Mouse (Mus musculus) heart, embryonic 16.5 days (tissue): Measurements from ENCODE around the gene Dnah14. TPM values are rescaled to one million over a fixed set of nuclear protein-coding genes. Genes with fewer than 3 reads are reported as not detected.

Source experiments
- ATAC-seq: fragments of 200-750 bp; cut with Nextera tagmentation; replicated peaks from 2 replicates; pipeline ENCODE4 v1.8.0; 2017; ENCODE audit warnings: moderate number of reproducible peaks; ENCODE audit not compliant: insufficient read depth, low FRiP score; ENCODE audit errors: extremely low read depth
- H3K27ac ChIP-seq: fragments of 300-500 bp; sonication (generic); 2 replicates; pipeline ENCODE4 v1.5.1; 2014; ENCODE audit warnings: mild to moderate bottlenecking, low read length, control low read depth, moderate library complexity
- H3K27me3 ChIP-seq: fragments of 300-500 bp; sonication (generic); 2 replicates; pipeline ENCODE4 v1.6.1; 2014; ENCODE audit warnings: low read length, mixed read lengths; ENCODE audit not compliant: control insufficient read depth, insufficient read depth
- H3K36me3 ChIP-seq: fragments of 300-500 bp; sonication (generic); 2 replicates; pipeline ENCODE4 v1.6.1; 2014; ENCODE audit not compliant: control insufficient read depth, insufficient read depth
- H3K4me1 ChIP-seq: fragments of 300-500 bp; sonication (generic); 2 replicates; pipeline ENCODE4 v1.6.1; 2014; ENCODE audit warnings: low read length, mixed read lengths; ENCODE audit not compliant: control insufficient read depth, insufficient read depth
- H3K4me2 ChIP-seq: fragments of 300-500 bp; sonication (generic); 2 replicates; pipeline ENCODE4 v1.6.1; 2014; ENCODE audit warnings: low read depth, mild to moderate bottlenecking, control low read depth, low read length
- H3K4me3 ChIP-seq: fragments of 300-500 bp; sonication (generic); 2 replicates; pipeline ENCODE4 v1.5.1; 2014; ENCODE audit warnings: mild to moderate bottlenecking, control low read depth, low read length
- H3K9ac ChIP-seq: fragments of 300-500 bp; sonication (generic); 2 replicates; pipeline ENCODE4 v1.6.1; 2014; ENCODE audit warnings: low read length, control low read depth
- H3K9me3 ChIP-seq: fragments of 300-500 bp; sonication (generic); replicated peaks from 2 replicates; pipeline ENCODE4 v1.6.1; 2016; ENCODE audit warnings: low read length; ENCODE audit not compliant: control insufficient read depth
- WGBS: fragments of 180-500 bp; shearing (Covaris S2); extraction: QIAGEN DNeasy Blood & Tissue Kit; methylation state at CpG from one replicate; pipeline ENCODE4 v1.1.7; 2014; 5-methylcytosine and 5-hydroxymethylcytosine counted together
- polyA plus RNA-seq: library from polyadenylated mRNA; unstranded; fragments of >200 nt; fragmentation: Nextera tagmentation; extraction: Ambion mirVana; gene quantifications from 2 replicates; pipeline ENCODE4 v1.2.1, GENCODE M21; 2015

Dnah14 gene
- polyA plus RNA-seq, 1 experiment from 2014 or later, result 0.80 TPM

GRCm38 (mm10) chr1:181628276-181628675 lies 51.9 kb downstream of the Dnah14 start:
- Histone ChIP-seq H3K36me3 (no peaks in the 10 kb centered on the region), H3K27ac (no peak overlapping the region), H3K27me3 (no peaks in the 10 kb centered on the region), H3K9ac (no peak overlapping the region), H3K4me1 (no peaks in the 10 kb centered on the region; the same call in 1 of the 2 replicates), H3K4me3 (no peak overlapping the region), H3K4me2 (no peak overlapping the region), H3K9me3 (no peaks in the 10 kb centered on the region)
- WGBS, result 42% methylated on average over 6 of the region's 6 CpGs
- ATAC-seq, result no peak

- Histone ChIP-seq H3K9me3 (no peaks in the 10 kb centered on the region), H3K4me3 (no peak overlapping the region), H3K27ac (no peak overlapping the region), H3K27me3 (no peaks in the 10 kb centered on the region), H3K4me2 (no peak overlapping the region), H3K9ac (no peak overlapping the region), H3K36me3 (no peaks in the 10 kb centered on the region), H3K4me1 (no peaks in the 10 kb centered on the region; the same call in 1 of the 2 replicates)
- ATAC-seq, result no peak
- WGBS, result 83% methylated on average over 4 of the region's 4 CpGs
Observed at GRCm38 (mm10) chr1:181631371-181631770, 55.0 kb downstream of the Dnah14 start.

GRCm38 (mm10) chr1:181637997-181638713 lies 61.8 kb downstream of the Dnah14 start:
- Histone ChIP-seq H3K36me3 (no peaks in the 10 kb centered on the region), H3K27ac (no peak overlapping the region), H3K27me3 (no peaks in the 10 kb centered on the region), H3K4me2 (no peak overlapping the region), H3K9ac (no peak overlapping the region), H3K4me1 (peaks cover 3% of the 10 kb centered on the region), H3K9me3 (no peaks in the 10 kb centered on the region), H3K4me3 (no peak overlapping the region)
- 55% methylated on average over 12 of the region's 12 CpGs for WGBS
- no peak for ATAC-seq

GRCm38 (mm10) chr1:181640383-181640782 lies 64.0 kb downstream of the Dnah14 start:
- H3K4me3 ChIP-seq, result no peak overlapping the region
- H3K4me1 ChIP-seq, result peaks cover 3% of the 10 kb centered on the region
- 76% methylated on average over 2 of the region's 2 CpGs for WGBS
- no peak overlapping the region for H3K9ac ChIP-seq
- H3K27ac ChIP-seq, result no peak overlapping the region
- H3K36me3 ChIP-seq, result no peaks in the 10 kb centered on the region
- no peaks in the 10 kb centered on the region for H3K27me3 ChIP-seq
- H3K4me2 ChIP-seq, result no peak overlapping the region
- no peaks in the 10 kb centered on the region for H3K9me3 ChIP-seq
- no peak for ATAC-seq

GRCm38 (mm10) chr1:181647467-181647866 lies 71.1 kb downstream of the Dnah14 start:
- no peak overlapping the region for H3K4me3 ChIP-seq
- H3K4me1 ChIP-seq, result no peaks in the 10 kb centered on the region
- no peaks in the 10 kb centered on the region for H3K27me3 ChIP-seq
- H3K27ac ChIP-seq, result no peak overlapping the region
- WGBS, result 38% methylated on average over 8 of the region's 8 CpGs
- no peaks in the 10 kb centered on the region for H3K36me3 ChIP-seq
- H3K9me3 ChIP-seq, result no peaks in the 10 kb centered on the region
- ATAC-seq, result no peak
- H3K4me2 ChIP-seq, result no peak overlapping the region
- H3K9ac ChIP-seq, result no peak overlapping the region

GRCm38 (mm10) chr1:181653481-181653880 lies 77.1 kb downstream of the Dnah14 start:
- 63% methylated on average over 3 of the region's 3 CpGs for WGBS
- no peak for ATAC-seq
- H3K4me3 ChIP-seq, result no peak overlapping the region

GRCm38 (mm10) chr1:181656421-181656820 lies 80.1 kb downstream of the Dnah14 start:
- WGBS, result 81% methylated on average over 5 of the region's 5 CpGs
- no peak overlapping the region for H3K4me3 ChIP-seq
- ATAC-seq, result no peak
- H3K27me3 ChIP-seq, result no peaks in the 10 kb centered on the region
- no peaks in the 10 kb centered on the region for H3K4me1 ChIP-seq
- no peak overlapping the region for H3K4me2 ChIP-seq
- no peaks in the 10 kb centered on the region for H3K36me3 ChIP-seq
- no peak overlapping the region for H3K9ac ChIP-seq
- no peak overlapping the region for H3K27ac ChIP-seq
- no peaks in the 10 kb centered on the region for H3K9me3 ChIP-seq

More at GRCm38 (mm10) chr1:181653481-181653880, 77.1 kb downstream of the Dnah14 start:
- no peak overlapping the region for H3K9ac ChIP-seq
- H3K27me3 ChIP-seq, result no peaks in the 10 kb centered on the region
- H3K27ac ChIP-seq, result no peak overlapping the region
- H3K36me3 ChIP-seq, result no peaks in the 10 kb centered on the region
- H3K9me3 ChIP-seq, result no peaks in the 10 kb centered on the region
- H3K4me2 ChIP-seq, result no peak overlapping the region
- no peaks in the 10 kb centered on the region for H3K4me1 ChIP-seq

GRCm38 (mm10) chr1:181666801-181667200 lies 90.4 kb downstream of the Dnah14 start:
- Histone ChIP-seq H3K4me1 (no peaks in the 10 kb centered on the region), H3K9me3 (no peaks in the 10 kb centered on the region), H3K9ac (no peak overlapping the region), H3K36me3 (no peaks in the 10 kb centered on the region), H3K4me3 (no peak overlapping the region), H3K4me2 (no peak overlapping the region), H3K27me3 (no peaks in the 10 kb centered on the region), H3K27ac (no peak overlapping the region)
- WGBS, result 44% methylated on average over 4 of the region's 4 CpGs
- no peak for ATAC-seq

- 67% methylated on average over 5 of the region's 5 CpGs for WGBS
- Histone ChIP-seq H3K4me2 (no peak overlapping the region), H3K36me3 (no peaks in the 10 kb centered on the region), H3K9me3 (no peaks in the 10 kb centered on the region), H3K4me3 (no peak overlapping the region), H3K27ac (no peak overlapping the region), H3K9ac (no peak overlapping the region), H3K4me1 (no peaks in the 10 kb centered on the region), H3K27me3 (no peaks in the 10 kb centered on the region)
- ATAC-seq, result no peak
Observed at GRCm38 (mm10) chr1:181694729-181695498, 118.6 kb downstream of the Dnah14 start.
